Mouse (Mus musculus): ENCODE measurements around the gene H2-D1. TPM values are rescaled to one million over a fixed set of nuclear protein-coding genes. Genes with fewer than 3 reads are reported as not detected.

H2-D1 gene
- total RNA-seq, 1 experiment: 30.1 TPM

DNA sequence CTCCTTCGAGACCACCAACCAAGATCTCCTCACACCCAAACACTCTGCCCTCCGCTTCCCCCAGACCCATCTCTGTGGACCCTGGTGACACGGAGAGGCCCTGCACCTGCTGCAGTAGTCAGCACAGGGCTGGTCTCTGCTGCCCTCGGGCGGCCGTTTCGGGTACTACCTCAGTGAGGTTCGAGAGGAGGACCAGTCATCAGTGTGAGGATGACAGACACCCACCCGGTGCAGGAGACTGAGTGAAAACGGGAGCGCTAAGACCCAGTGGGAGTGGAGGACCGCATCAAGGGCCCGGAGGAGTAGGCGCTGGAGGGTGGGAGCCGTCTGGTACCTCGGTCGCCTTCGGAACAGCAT is 26.2 kb upstream of the H2-D1 start:
- in situ Hi-C loops (cut with MboI; ENCODE audit: low sequenced_read_pairs in 2 of 2, unreplicated experiment in 2 of 2): no loop called here
- H3K4me1 ChIP-seq (ENCODE audit: control insufficient read depth in 2 of 2, insufficient read depth in 2 of 2, low read length in 2 of 2, poor library complexity in 1 of 2): peaks cover 0 to 2% of the 10 kb centered on the region in 2 experiments; a peak in 1 of 4 replicates
- peak overlapping the region; percentile 26; the same call in 1 of the 2 replicates for H3K27ac ChIP-seq (ENCODE audit: insufficient read depth, low read depth, low read length, poor library complexity, severe bottlenecking)
- peak overlapping the region; percentile 74 to 76 for H3K4me3 ChIP-seq (ENCODE audit: insufficient read depth in 1 of 2, low read depth in 1 of 2, low read length in 2 of 2, poor library complexity in 1 of 2, severe bottlenecking in 1 of 2)
- peak; percentile 87 for DNase-seq (ENCODE audit: low read depth, low spot score)
- H3K36me3 ChIP-seq (ENCODE audit: control insufficient read depth, insufficient read depth, low read length, poor library complexity, severe bottlenecking): no peaks in the 10 kb centered on the region
- TF ChIP-seq ZNF384 (IDR thresholded peaks at IDR 0.05; ENCODE audit: low read depth, low read length) (no peak), ZC3H11A (IDR thresholded peaks at IDR 0.05; ENCODE audit: borderline replicate concordance, low read depth, low read length) (peak; percentile 49; the same call in 1 of the 2 replicates), MAFK (IDR thresholded peaks at IDR 0.05; ENCODE audit: insufficient read depth, low read depth, low read length) (no peak), CHD2 (IDR thresholded peaks at IDR 0.05; ENCODE audit: low read depth, low read length) (no peak), HCFC1 (IDR thresholded peaks at IDR 0.05; ENCODE audit: borderline replicate concordance, insufficient read depth, low read length) (0 out of 2 replicates have a peak, but pooled peaks have one; percentile 37)
- H3K9ac ChIP-seq (ENCODE audit: insufficient read depth, low read depth, low read length, poor library complexity, severe bottlenecking): peak overlapping the region; percentile 73
- no peaks in the 10 kb centered on the region for H3K9me3 ChIP-seq (ENCODE audit: control insufficient read depth, insufficient read depth, low read depth, low read length)

DNA sequence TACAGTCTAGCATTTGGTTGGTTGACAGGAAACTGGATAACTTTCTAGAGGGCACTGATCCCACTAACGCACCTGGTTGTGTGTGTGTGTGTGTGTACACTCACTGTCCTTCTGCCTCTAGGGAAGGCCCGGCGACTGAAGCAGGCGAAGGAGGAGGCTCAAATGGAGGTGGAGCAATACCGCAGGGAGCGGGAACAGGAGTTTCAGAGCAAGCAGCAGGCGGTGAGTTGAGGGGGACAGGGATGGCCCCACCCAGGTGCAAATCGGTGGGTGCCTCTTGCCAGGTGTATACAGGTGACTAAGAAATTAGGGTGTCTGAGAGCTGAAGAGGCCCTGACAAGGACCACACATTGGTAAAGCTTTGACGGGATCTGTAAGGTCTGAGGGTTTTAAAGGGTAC is 25.5 kb upstream of the H2-D1 start:
- DNase-seq (ENCODE audit: low read depth, low spot score): no peak
- Histone ChIP-seq H3K27ac (ENCODE audit: insufficient read depth, low read depth, low read length, poor library complexity, severe bottlenecking) (no peak overlapping the region), H3K36me3 (ENCODE audit: control insufficient read depth, insufficient read depth, low read length, poor library complexity, severe bottlenecking) (no peaks in the 10 kb centered on the region), H3K4me3 (ENCODE audit: insufficient read depth in 1 of 2, low read depth in 1 of 2, low read length in 2 of 2, poor library complexity in 1 of 2, severe bottlenecking in 1 of 2) (no peak overlapping the region), H3K4me1 (ENCODE audit: control insufficient read depth in 2 of 2, insufficient read depth in 2 of 2, low read length in 2 of 2, poor library complexity in 1 of 2) (no peaks in the 10 kb centered on the region; a peak in 1 of 4 replicates), H3K9ac (ENCODE audit: insufficient read depth, low read depth, low read length, poor library complexity, severe bottlenecking) (no peak overlapping the region), H3K9me3 (ENCODE audit: control insufficient read depth, insufficient read depth, low read depth, low read length) (no peaks in the 10 kb centered on the region)
- TF ChIP-seq ZNF384 (IDR thresholded peaks at IDR 0.05; ENCODE audit: low read depth, low read length): no peak
- no peak for TF ChIP-seq CHD2 (IDR thresholded peaks at IDR 0.05; ENCODE audit: low read depth, low read length)
- no peak for TF ChIP-seq HCFC1 (IDR thresholded peaks at IDR 0.05; ENCODE audit: borderline replicate concordance, insufficient read depth, low read length)
- no peak for TF ChIP-seq ZC3H11A (IDR thresholded peaks at IDR 0.05; ENCODE audit: borderline replicate concordance, low read depth, low read length)
- TF ChIP-seq MAFK (IDR thresholded peaks at IDR 0.05; ENCODE audit: insufficient read depth, low read depth, low read length): no peak
- in situ Hi-C loops (cut with MboI; ENCODE audit: low sequenced_read_pairs in 2 of 2, unreplicated experiment in 2 of 2): no loop called here

GRCm38 (mm10) chr17:35237504-35237903 is 25.0 kb upstream of the H2-D1 start:
- TF ChIP-seq CHD2 (IDR thresholded peaks at IDR 0.05; ENCODE audit: low read depth, low read length) (no peak), ZC3H11A (IDR thresholded peaks at IDR 0.05; ENCODE audit: borderline replicate concordance, low read depth, low read length) (no peak), HCFC1 (IDR thresholded peaks at IDR 0.05; ENCODE audit: borderline replicate concordance, insufficient read depth, low read length) (no peak), MAFK (IDR thresholded peaks at IDR 0.05; ENCODE audit: insufficient read depth, low read depth, low read length) (no peak), ZNF384 (IDR thresholded peaks at IDR 0.05; ENCODE audit: low read depth, low read length) (no peak)

DNA sequence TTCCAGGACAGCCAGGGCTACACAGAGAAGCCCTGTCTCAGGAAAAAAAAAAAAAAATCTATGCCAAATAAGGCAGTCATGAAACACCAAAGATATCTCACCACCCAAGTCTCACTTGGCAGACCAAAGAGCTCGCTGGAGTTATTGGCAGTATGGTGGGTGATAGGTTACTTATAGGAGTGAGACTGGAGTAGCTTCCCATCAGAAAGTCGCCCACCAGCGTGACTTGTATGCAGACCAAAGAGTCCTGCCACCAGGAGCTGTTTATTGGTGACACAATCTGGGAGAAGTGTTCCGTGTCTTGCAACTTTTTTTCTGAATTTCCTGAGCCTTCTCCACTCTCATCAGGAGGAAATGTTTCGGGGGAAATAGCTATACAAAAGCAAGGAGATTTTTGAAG is 22.8 kb upstream of the H2-D1 start:
- Histone ChIP-seq H3K4me3 (ENCODE audit: insufficient read depth in 1 of 2, low read depth in 1 of 2, low read length in 2 of 2, poor library complexity in 1 of 2, severe bottlenecking in 1 of 2) (no peak overlapping the region), H3K9me3 (ENCODE audit: control insufficient read depth, insufficient read depth, low read depth, low read length) (no peaks in the 10 kb centered on the region), H3K27ac (ENCODE audit: insufficient read depth, low read depth, low read length, poor library complexity, severe bottlenecking) (no peak overlapping the region), H3K4me1 (ENCODE audit: control insufficient read depth in 2 of 2, insufficient read depth in 2 of 2, low read length in 2 of 2, poor library complexity in 1 of 2) (peaks cover 10 to 11% of the 10 kb centered on the region in 2 experiments; a peak in 2 of 4 replicates), H3K36me3 (ENCODE audit: control insufficient read depth, insufficient read depth, low read length, poor library complexity, severe bottlenecking) (peaks cover 23% of the 10 kb centered on the region), H3K9ac (ENCODE audit: insufficient read depth, low read depth, low read length, poor library complexity, severe bottlenecking) (no peak overlapping the region)
- in situ Hi-C loops (cut with MboI; ENCODE audit: low sequenced_read_pairs in 2 of 2, unreplicated experiment in 2 of 2): no loop called here
- no peak for DNase-seq (ENCODE audit: low read depth, low spot score)
- TF ChIP-seq CHD2 (IDR thresholded peaks at IDR 0.05; ENCODE audit: low read depth, low read length): no peak
- no peak for TF ChIP-seq ZC3H11A (IDR thresholded peaks at IDR 0.05; ENCODE audit: borderline replicate concordance, low read depth, low read length)
- no peak for TF ChIP-seq ZNF384 (IDR thresholded peaks at IDR 0.05; ENCODE audit: low read depth, low read length)
- no peak for TF ChIP-seq HCFC1 (IDR thresholded peaks at IDR 0.05; ENCODE audit: borderline replicate concordance, insufficient read depth, low read length)
- TF ChIP-seq MAFK (IDR thresholded peaks at IDR 0.05; ENCODE audit: insufficient read depth, low read depth, low read length): no peak

More at GRCm38 (mm10) chr17:35237504-35237903, 25.0 kb upstream of the H2-D1 start:
- H3K27ac ChIP-seq (ENCODE audit: insufficient read depth, low read depth, low read length, poor library complexity, severe bottlenecking): no peak overlapping the region
- peaks cover 1% of the 10 kb centered on the region; the same call in 1 of the 2 replicates for H3K36me3 ChIP-seq (ENCODE audit: control insufficient read depth, insufficient read depth, low read length, poor library complexity, severe bottlenecking)
- H3K4me3 ChIP-seq (ENCODE audit: insufficient read depth in 1 of 2, low read depth in 1 of 2, low read length in 2 of 2, poor library complexity in 1 of 2, severe bottlenecking in 1 of 2): no peak overlapping the region
- in situ Hi-C loops (cut with MboI; ENCODE audit: low sequenced_read_pairs in 2 of 2, unreplicated experiment in 2 of 2): no loop called here
- no peak overlapping the region for H3K9ac ChIP-seq (ENCODE audit: insufficient read depth, low read depth, low read length, poor library complexity, severe bottlenecking)
- H3K4me1 ChIP-seq (ENCODE audit: control insufficient read depth in 2 of 2, insufficient read depth in 2 of 2, low read length in 2 of 2, poor library complexity in 1 of 2): no peaks in the 10 kb centered on the region; a peak in 1 of 4 replicates
- no peaks in the 10 kb centered on the region for H3K9me3 ChIP-seq (ENCODE audit: control insufficient read depth, insufficient read depth, low read depth, low read length)
- DNase-seq (ENCODE audit: low read depth, low spot score): no peak

All from ES-E14 (cell line).